Mouse (Mus musculus) liver, embryonic 14.5 days (tissue): ENCODE measurements around the gene Klhl11.

Experiments
- CTCF ChIP-seq: IDR thresholded peaks from 2 replicates; pipeline ENCODE4 v1.5.1; 2016; ENCODE audit warnings: antibody characterized with exemption, low read depth, control low read depth
- EP300 ChIP-seq: IDR thresholded peaks from 2 replicates; pipeline ENCODE4 v1.6.1; 2016; ENCODE audit warnings: antibody characterized with exemption, low read depth

GRCm38 (mm10) chr11:100500241-100500640, 27.7 kb upstream of the Klhl11 start:
- TF ChIP-seq EP300 (no peak), CTCF (no peak)
